Mouse (Mus musculus) kidney, adult 2 months (tissue): ENCODE results near the gene Mdfic. TPM values are rescaled to one million over a fixed set of nuclear protein-coding genes. Genes with fewer than 3 reads are reported as not detected.
A peak's percentile ranks its signal among the peaks of the same experiment; 100 is the strongest.

Experiments
- DNase-seq: peaks from one replicate; pipeline ENCODE4 v3.0.0; 2021
- H3K27ac ChIP-seq: fragments of 200-500 bp; 2 replicates; pipeline ENCODE4 v1.5.1; 2012; ENCODE audit warnings: low read depth, low read length, control low read depth, inconsistent platforms; ENCODE audit not compliant: insufficient read depth
- H3K27me3 ChIP-seq: fragments of 200-500 bp; replicated peaks from 2 replicates; pipeline ENCODE4 v1.6.1; 2012; ENCODE audit warnings: mild to moderate bottlenecking, moderate library complexity, low read length, inconsistent platforms; ENCODE audit not compliant: control insufficient read depth, insufficient read depth
- H3K36me3 ChIP-seq: fragments of 200-500 bp; 2 replicates; pipeline ENCODE4 v1.6.1; 2012; ENCODE audit warnings: mild to moderate bottlenecking, moderate library complexity, low read length, inconsistent platforms; ENCODE audit not compliant: control insufficient read depth, insufficient read depth
- H3K4me1 ChIP-seq: fragments of 200-500 bp; 2 replicates; pipeline ENCODE4 v1.6.1; 2011; ENCODE audit warnings: low read length; ENCODE audit not compliant: control insufficient read depth, insufficient read depth
- H3K4me3 ChIP-seq: fragments of 200-500 bp; 2 replicates; pipeline ENCODE4 v1.5.1; 2011; ENCODE audit warnings: mild to moderate bottlenecking, low read depth, low read length, control low read depth; ENCODE audit not compliant: insufficient read depth
- CTCF ChIP-seq: fragments of 200-500 bp; conservative IDR thresholded peaks from 2 replicates; pipeline ENCODE4 v1.5.1; 2011; ENCODE audit warnings: low read depth, mild to moderate bottlenecking, control low read depth, low read length, moderate library complexity, mixed read lengths; ENCODE audit not compliant: insufficient read depth, insufficient read length
- POLR2A ChIP-seq: fragments of 200-500 bp; IDR thresholded peaks from one replicate; pipeline ENCODE4 v1.6.1; 2011; ENCODE audit warnings: low read depth, low read length, control low read depth
- WGBS: fragments of 180-500 bp; shearing (Covaris S2); methylation state at CpG from one replicate; pipeline ENCODE4 v1.1.7; 2018; 5-methylcytosine and 5-hydroxymethylcytosine counted together
- polyA plus RNA-seq: library from polyadenylated mRNA; depleted of rRNA; stranded (reverse); fragments of >200 nt; gene quantifications from 2 replicates; pipeline ENCODE4 v1.2.3, GENCODE M21; 2012

Gene Mdfic
- polyA plus RNA-seq, 1 experiment = 9.7 TPM

- WGBS = 72% methylated on average over 7 of the region's 7 CpGs
- TF ChIP-seq CTCF (no peak), POLR2A (no peak)
- Histone ChIP-seq H3K4me1 (no peaks in the 10 kb centered on the region), H3K27me3 (no peaks in the 10 kb centered on the region), H3K4me3 (no peak overlapping the region), H3K27ac (no peak overlapping the region), H3K36me3 (no peaks in the 10 kb centered on the region)
- DNase-seq = no peak
Observed at GRCm38 (mm10) chr6:15764039-15764438, 43.6 kb downstream of the Mdfic start.

- TF ChIP-seq CTCF = no peak
- TF ChIP-seq POLR2A = no peak
- no peak for DNase-seq
- no peaks in the 10 kb centered on the region for H3K27me3 ChIP-seq
- H3K4me1 ChIP-seq = no peaks in the 10 kb centered on the region
- WGBS = 87% methylated on average over 6 of the region's 6 CpGs
- H3K27ac ChIP-seq = no peak overlapping the region
- no peaks in the 10 kb centered on the region for H3K36me3 ChIP-seq
- no peak overlapping the region for H3K4me3 ChIP-seq
Observed at GRCm38 (mm10) chr6:15767460-15767859, 47.0 kb downstream of the Mdfic start.

GRCm38 (mm10) chr6:15770128-15770527 is 49.7 kb downstream of the Mdfic start:
- TF ChIP-seq POLR2A = no peak
- no peak for TF ChIP-seq CTCF
- 62% methylated on average over 8 of the region's 8 CpGs for WGBS
- H3K27me3 ChIP-seq = no peaks in the 10 kb centered on the region; the same call in 1 of the 2 replicates
- no peak overlapping the region for H3K27ac ChIP-seq
- H3K4me3 ChIP-seq = no peak overlapping the region
- peak; percentile 55 for DNase-seq
- H3K4me1 ChIP-seq = no peaks in the 10 kb centered on the region
- no peaks in the 10 kb centered on the region; the same call in 1 of the 2 replicates for H3K36me3 ChIP-seq

GRCm38 (mm10) chr6:15777070-15777469 is 56.6 kb downstream of the Mdfic start:
- no peak overlapping the region for H3K4me3 ChIP-seq
- TF ChIP-seq CTCF (no peak), POLR2A (no peak)
- no peak overlapping the region for H3K27ac ChIP-seq
- no peaks in the 10 kb centered on the region; the same call in 1 of the 2 replicates for H3K36me3 ChIP-seq
- peak; percentile 70 for DNase-seq
- 83% methylated on average over 3 of the region's 3 CpGs for WGBS
- no peaks in the 10 kb centered on the region; the same call in 1 of the 2 replicates for H3K27me3 ChIP-seq
- no peaks in the 10 kb centered on the region for H3K4me1 ChIP-seq

- no peak for TF ChIP-seq POLR2A
- no peak for TF ChIP-seq CTCF
- no peak overlapping the region for H3K27ac ChIP-seq
- no peak for DNase-seq
- H3K4me3 ChIP-seq = no peak overlapping the region
- H3K4me1 ChIP-seq = no peaks in the 10 kb centered on the region
- H3K36me3 ChIP-seq = no peaks in the 10 kb centered on the region
- no peaks in the 10 kb centered on the region for H3K27me3 ChIP-seq
Observed at GRCm38 (mm10) chr6:15780127-15780526, 59.7 kb downstream of the Mdfic start.

GRCm38 (mm10) chr6:15780688-15781087 is 60.2 kb downstream of the Mdfic start:
- H3K27ac ChIP-seq = no peak overlapping the region
- no peak for DNase-seq
- WGBS = 70% methylated on average over 2 of the region's 2 CpGs
- H3K36me3 ChIP-seq = no peaks in the 10 kb centered on the region
- no peaks in the 10 kb centered on the region for H3K27me3 ChIP-seq
- H3K4me3 ChIP-seq = no peak overlapping the region
- no peaks in the 10 kb centered on the region for H3K4me1 ChIP-seq
- TF ChIP-seq POLR2A (no peak), CTCF (no peak)

- H3K36me3 ChIP-seq = no peaks in the 10 kb centered on the region
- no peak overlapping the region for H3K4me3 ChIP-seq
- peaks cover 8% of the 10 kb centered on the region; the same call in 1 of the 2 replicates for H3K4me1 ChIP-seq
- DNase-seq = peak; percentile 78
- H3K27me3 ChIP-seq = no peaks in the 10 kb centered on the region
- no peak overlapping the region for H3K27ac ChIP-seq
- WGBS = 53% methylated on average over 16 of the region's 16 CpGs
- TF ChIP-seq POLR2A (no peak), CTCF (peak; percentile 86)
Observed at GRCm38 (mm10) chr6:15789523-15790500, 69.4 kb downstream of the Mdfic start.
